Mouse (Mus musculus) kidney, adult 2 months (tissue): ENCODE results near the gene Cpped1. TPM values are rescaled to one million over a fixed set of nuclear protein-coding genes. Genes with fewer than 3 reads are reported as not detected.

ENCODE experiments used
- DNase-seq: peaks from one replicate; pipeline ENCODE4 v3.0.0; 2021
- H3K27ac ChIP-seq: fragments of 200-500 bp; 2 replicates; pipeline ENCODE4 v1.5.1; 2012; ENCODE audit warnings: low read depth, low read length, control low read depth, inconsistent platforms; ENCODE audit not compliant: insufficient read depth
- H3K27me3 ChIP-seq: fragments of 200-500 bp; replicated peaks from 2 replicates; pipeline ENCODE4 v1.6.1; 2012; ENCODE audit warnings: mild to moderate bottlenecking, moderate library complexity, low read length, inconsistent platforms; ENCODE audit not compliant: control insufficient read depth, insufficient read depth
- H3K36me3 ChIP-seq: fragments of 200-500 bp; 2 replicates; pipeline ENCODE4 v1.6.1; 2012; ENCODE audit warnings: mild to moderate bottlenecking, moderate library complexity, low read length, inconsistent platforms; ENCODE audit not compliant: control insufficient read depth, insufficient read depth
- H3K4me1 ChIP-seq: fragments of 200-500 bp; 2 replicates; pipeline ENCODE4 v1.6.1; 2011; ENCODE audit warnings: low read length; ENCODE audit not compliant: control insufficient read depth, insufficient read depth
- H3K4me3 ChIP-seq: fragments of 200-500 bp; 2 replicates; pipeline ENCODE4 v1.5.1; 2011; ENCODE audit warnings: mild to moderate bottlenecking, low read depth, low read length, control low read depth; ENCODE audit not compliant: insufficient read depth
- CTCF ChIP-seq: fragments of 200-500 bp; conservative IDR thresholded peaks from 2 replicates; pipeline ENCODE4 v1.5.1; 2011; ENCODE audit warnings: low read depth, mild to moderate bottlenecking, control low read depth, low read length, moderate library complexity, mixed read lengths; ENCODE audit not compliant: insufficient read depth, insufficient read length
- POLR2A ChIP-seq: fragments of 200-500 bp; IDR thresholded peaks from one replicate; pipeline ENCODE4 v1.6.1; 2011; ENCODE audit warnings: low read depth, low read length, control low read depth
- WGBS: fragments of 180-500 bp; shearing (Covaris S2); methylation state at CpG from one replicate; pipeline ENCODE4 v1.1.7; 2018; 5-methylcytosine and 5-hydroxymethylcytosine counted together
- polyA plus RNA-seq: library from polyadenylated mRNA; depleted of rRNA; stranded (reverse); fragments of >200 nt; gene quantifications from 2 replicates; pipeline ENCODE4 v1.2.3, GENCODE M21; 2012

Cpped1 gene
- polyA plus RNA-seq, 1 experiment = 39.9 TPM

DNA sequence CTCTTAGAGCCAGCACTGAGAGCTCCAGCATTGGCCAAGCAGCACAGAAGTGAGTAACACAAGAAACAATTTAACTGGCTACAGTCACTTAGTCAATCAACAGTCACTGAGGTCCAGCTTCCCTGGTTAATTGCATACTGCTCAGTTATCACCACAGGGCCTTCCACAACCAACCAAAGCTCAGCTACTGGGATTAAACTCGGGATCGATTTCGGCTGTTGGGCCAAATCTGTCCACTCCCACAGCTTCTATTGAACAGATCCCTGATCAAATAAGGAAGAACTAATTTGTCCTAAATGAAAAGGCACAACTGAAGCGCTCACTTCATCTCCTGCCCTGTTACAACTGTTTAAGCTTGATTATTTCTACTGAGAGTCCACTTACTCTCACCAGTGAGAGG, 4.0 kb downstream of the Cpped1 start:
- WGBS = 78% methylated on average over 4 of the region's 4 CpGs
- Histone ChIP-seq H3K4me1 (peaks cover 16% of the 10 kb centered on the region; the same call in 1 of the 2 replicates), H3K27me3 (no peaks in the 10 kb centered on the region), H3K4me3 (no peak overlapping the region), H3K27ac (no peak overlapping the region), H3K36me3 (peaks cover 1% of the 10 kb centered on the region; the same call in 1 of the 2 replicates)
- TF ChIP-seq POLR2A = no peak
- TF ChIP-seq CTCF = no peak
- DNase-seq = no peak

DNA sequence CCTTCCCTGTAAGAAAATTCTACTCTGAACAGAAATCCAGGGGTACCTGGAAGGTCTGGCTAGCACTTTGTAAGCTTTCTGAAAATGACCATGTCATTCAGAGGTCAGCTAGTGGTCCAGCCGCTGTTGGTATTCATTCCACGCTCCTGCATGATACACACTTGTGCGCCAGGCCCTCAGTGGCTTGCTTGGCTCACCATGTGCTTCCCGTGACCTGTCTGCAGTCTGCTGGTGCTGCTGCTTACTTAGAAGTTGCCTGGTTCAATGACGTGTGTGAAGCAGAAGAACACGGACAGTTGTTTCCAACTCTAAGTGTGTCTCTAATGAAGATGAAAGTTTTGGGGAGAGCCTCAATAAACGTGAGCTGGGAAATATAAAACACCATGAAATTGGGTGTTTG, 7.2 kb downstream of the Cpped1 start:
- Histone ChIP-seq H3K4me3 (no peak overlapping the region), H3K36me3 (peaks cover 1% of the 10 kb centered on the region; the same call in 1 of the 2 replicates), H3K4me1 (peaks cover 12% of the 10 kb centered on the region; the same call in 1 of the 2 replicates), H3K27me3 (no peaks in the 10 kb centered on the region), H3K27ac (no peak overlapping the region)
- WGBS = 78% methylated on average over 7 of the region's 7 CpGs
- no peak for TF ChIP-seq CTCF
- no peak for DNase-seq

DNA sequence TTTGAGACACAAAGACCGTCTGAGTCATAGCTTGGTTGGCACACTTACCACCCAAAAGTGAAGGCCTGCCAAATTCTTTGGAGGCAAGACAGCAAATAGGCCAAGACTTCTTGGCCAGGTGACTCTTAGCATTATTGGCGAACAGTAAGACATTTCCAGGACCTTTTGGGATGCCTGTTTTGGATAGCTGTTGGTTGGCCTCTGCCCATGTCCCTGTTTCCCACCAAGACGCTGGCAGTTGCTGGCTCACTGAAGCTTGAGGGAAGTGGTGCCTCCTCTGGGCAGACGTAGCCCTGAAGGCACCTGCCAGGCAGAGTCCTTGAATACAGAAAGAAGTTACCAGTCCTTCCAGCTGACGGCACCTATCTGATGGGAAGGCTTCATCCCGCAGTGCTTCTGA, 8.9 kb downstream of the Cpped1 start:
- Histone ChIP-seq H3K36me3 (peaks cover 1% of the 10 kb centered on the region; the same call in 1 of the 2 replicates), H3K27ac (no peak overlapping the region), H3K27me3 (no peaks in the 10 kb centered on the region), H3K4me3 (no peak overlapping the region), H3K4me1 (peaks cover 7% of the 10 kb centered on the region; the same call in 1 of the 2 replicates)
- DNase-seq = peak; percentile 35
- WGBS = 68% methylated on average over 6 of the region's 6 CpGs
- TF ChIP-seq POLR2A (no peak), CTCF (no peak)

DNA sequence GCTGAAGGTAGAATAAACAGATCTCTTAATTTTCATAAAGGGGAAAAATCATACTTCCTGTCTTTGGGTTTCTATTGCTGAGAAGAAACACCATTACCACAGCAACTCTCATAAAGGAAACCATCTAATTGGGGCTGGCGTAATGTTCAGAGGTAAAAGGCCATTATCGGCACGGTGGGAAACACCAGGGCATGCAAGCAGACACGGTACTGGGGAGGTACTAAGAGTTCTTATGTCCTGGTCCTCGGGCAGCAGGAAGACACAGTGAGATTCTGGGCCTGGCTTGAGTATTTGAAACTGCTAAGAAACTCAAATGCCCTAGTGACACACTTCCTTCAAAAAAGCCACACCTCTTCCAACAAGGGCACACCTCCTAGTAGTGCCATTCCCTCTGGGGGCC, 12.8 kb downstream of the Cpped1 start:
- TF ChIP-seq POLR2A (no peak), CTCF (no peak)
- Histone ChIP-seq H3K4me3 (no peak overlapping the region), H3K27ac (no peak overlapping the region), H3K27me3 (no peaks in the 10 kb centered on the region), H3K4me1 (peaks cover 7% of the 10 kb centered on the region; the same call in 1 of the 2 replicates), H3K36me3 (no peaks in the 10 kb centered on the region)
- WGBS = 85% methylated on average over 5 of the region's 5 CpGs
- no peak for DNase-seq

DNA sequence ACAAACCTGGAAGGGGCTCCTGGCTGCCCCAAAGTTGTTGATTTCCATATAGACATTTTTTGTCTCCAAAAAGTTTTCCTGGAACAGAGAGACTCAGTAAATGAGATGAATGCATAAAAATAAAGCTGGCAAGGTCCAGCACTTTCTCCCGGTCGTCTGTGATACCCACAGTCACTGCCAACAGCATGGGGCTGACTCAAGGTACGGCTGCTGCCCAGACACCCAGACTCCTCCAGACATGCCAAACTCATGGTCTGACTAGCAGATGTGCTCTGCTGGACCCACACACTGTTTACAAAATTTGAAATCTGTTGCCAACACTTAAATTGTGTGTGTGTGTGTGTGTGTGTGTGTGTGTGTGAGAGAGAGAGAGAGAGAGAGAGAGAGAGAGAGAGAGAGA, 14.4 kb downstream of the Cpped1 start:
- no peak overlapping the region for H3K4me3 ChIP-seq
- 61% methylated on average over 3 of the region's 3 CpGs for WGBS
- H3K27me3 ChIP-seq = no peaks in the 10 kb centered on the region
- no peak for DNase-seq
- H3K27ac ChIP-seq = no peak overlapping the region
- no peak for TF ChIP-seq POLR2A
- no peak for TF ChIP-seq CTCF
- peaks cover 7% of the 10 kb centered on the region for H3K4me1 ChIP-seq
- no peaks in the 10 kb centered on the region for H3K36me3 ChIP-seq

DNA sequence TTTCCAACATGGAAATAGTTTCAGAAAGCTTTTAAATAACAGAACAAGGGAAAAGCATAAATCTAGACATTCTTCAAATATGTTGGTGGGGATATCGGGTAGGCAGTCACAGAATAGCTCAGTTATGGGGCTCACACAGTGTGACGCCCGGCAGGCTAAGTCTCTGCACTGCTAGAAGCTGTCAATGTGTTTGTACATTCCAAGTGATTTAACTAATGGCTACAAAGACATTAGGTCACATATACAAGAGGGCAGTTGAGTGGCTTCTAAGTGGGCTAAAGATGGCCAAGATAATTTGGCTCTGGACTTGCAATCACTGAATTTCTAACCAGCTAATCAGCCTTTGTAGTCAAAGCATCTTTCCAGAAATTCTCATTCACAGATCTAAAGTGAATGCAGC, 19.1 kb downstream of the Cpped1 start:
- peaks cover 9% of the 10 kb centered on the region for H3K36me3 ChIP-seq
- no peaks in the 10 kb centered on the region for H3K27me3 ChIP-seq
- TF ChIP-seq CTCF (no peak), POLR2A (no peak)
- H3K4me1 ChIP-seq = peaks cover 10% of the 10 kb centered on the region
- H3K4me3 ChIP-seq = no peak overlapping the region
- WGBS = 40% methylated on average over 3 of the region's 3 CpGs
- no peak overlapping the region for H3K27ac ChIP-seq
- DNase-seq = no peak

DNA sequence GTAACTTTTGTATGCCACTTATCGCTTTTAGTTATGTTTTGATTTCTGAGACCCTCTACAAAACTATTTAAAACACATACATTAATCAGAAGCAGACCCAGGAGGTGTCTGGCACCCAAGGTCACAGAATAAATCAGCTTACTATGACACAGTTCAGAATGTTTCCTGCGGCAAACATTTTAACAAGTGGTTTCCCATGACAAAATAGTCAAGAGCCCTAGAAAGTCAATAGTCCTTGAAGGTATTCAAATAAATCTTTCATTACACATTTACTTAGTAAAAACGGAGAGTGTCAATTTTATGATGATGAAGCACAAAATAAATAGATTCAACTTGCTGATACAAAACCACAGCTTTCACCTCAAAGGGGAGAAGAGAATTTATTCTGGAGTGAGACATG, 19.5 kb downstream of the Cpped1 start:
- Histone ChIP-seq H3K27me3 (no peaks in the 10 kb centered on the region), H3K4me1 (peaks cover 10% of the 10 kb centered on the region), H3K36me3 (peaks cover 9% of the 10 kb centered on the region), H3K4me3 (no peak overlapping the region), H3K27ac (no peak overlapping the region)
- DNase-seq = peak; percentile 37
- WGBS = 31% methylated on average over 3 of the region's 3 CpGs
- TF ChIP-seq CTCF (no peak), POLR2A (no peak)
